Mouse (Mus musculus): ENCODE results near the gene Plekhg5.

The Plekhg5 gene

GRCm38 (mm10) chr4:152097911-152098799, 25.9 kb downstream of the Plekhg5 start:
- no peak for DNase-seq (ENCODE audit: low read depth, low spot score)

- no peak for DNase-seq (ENCODE audit: low read depth, low spot score)
These were observed 28.2 kb downstream of the Plekhg5 start for GRCm38 (mm10) chr4:152100541-152100940.

- DNase-seq (ENCODE audit: low read depth, low spot score), result no peak
These were observed 28.9 kb downstream of the Plekhg5 start for GRCm38 (mm10) chr4:152101081-152101653.

GRCm38 (mm10) chr4:152101921-152102320, 29.6 kb downstream of the Plekhg5 start:
- DNase-seq (ENCODE audit: low read depth, low spot score), result no peak

GRCm38 (mm10) chr4:152103025-152103424, 30.7 kb downstream of the Plekhg5 start:
- DNase-seq (ENCODE audit: low read depth, low spot score), result peak; percentile 67

GRCm38 (mm10) chr4:152106746-152107145, 34.4 kb downstream of the Plekhg5 start:
- no peak for DNase-seq (ENCODE audit: low read depth, low spot score)

GRCm38 (mm10) chr4:152107493-152107892, 35.2 kb downstream of the Plekhg5 start:
- DNase-seq (ENCODE audit: low read depth, low spot score), result no peak

- no peak for DNase-seq (ENCODE audit: low read depth, low spot score)
These were observed 35.7 kb downstream of the Plekhg5 start for GRCm38 (mm10) chr4:152107971-152108509.

- DNase-seq (ENCODE audit: low read depth, low spot score), result no peak
These were observed 36.4 kb downstream of the Plekhg5 start for GRCm38 (mm10) chr4:152108673-152109072.

- no peak for DNase-seq (ENCODE audit: low read depth, low spot score)
These were observed 37.2 kb downstream of the Plekhg5 start for GRCm38 (mm10) chr4:152109509-152109908.

GRCm38 (mm10) chr4:152110689-152111088, 38.4 kb downstream of the Plekhg5 start:
- DNase-seq (ENCODE audit: low read depth, low spot score), result no peak

- peak; percentile 78 for DNase-seq (ENCODE audit: low read depth, low spot score)
These were observed 40.0 kb downstream of the Plekhg5 start for GRCm38 (mm10) chr4:152112329-152112728.

GRCm38 (mm10) chr4:152114080-152114479, 41.8 kb downstream of the Plekhg5 start:
- DNase-seq (ENCODE audit: low read depth, low spot score), result no peak

- DNase-seq (ENCODE audit: low read depth, low spot score), result no peak
These were observed 43.8 kb downstream of the Plekhg5 start, which contains the start of gene Tnfrsf25 for GRCm38 (mm10) chr4:152115921-152116612. Gene Tnfrsf25 (plus strand): TSS chr4:152115934.

GRCm38 (mm10) chr4:152117538-152117937, 45.2 kb downstream of the Plekhg5 start:
- no peak for DNase-seq (ENCODE audit: low read depth, low spot score)

- no peak for DNase-seq (ENCODE audit: low read depth, low spot score)
These were observed 47.3 kb downstream of the Plekhg5 start for GRCm38 (mm10) chr4:152119396-152120292.

- DNase-seq (ENCODE audit: low read depth, low spot score), result peak; percentile 80
These were observed 48.2 kb downstream of the Plekhg5 start for GRCm38 (mm10) chr4:152120311-152121182.

GRCm38 (mm10) chr4:152121183-152121505, 48.8 kb downstream of the Plekhg5 start:
- no peak for DNase-seq (ENCODE audit: low read depth, low spot score)

- peak; percentile 41 for DNase-seq (ENCODE audit: low read depth, low spot score)
These were observed 52.2 kb downstream of the Plekhg5 start for GRCm38 (mm10) chr4:152124361-152124961.
